Mouse (Mus musculus) retina, adult 2 months (tissue): ENCODE results near the gene Vmn1r78.
"Not testable (repeated sequence)": the region's sequence is repeated elsewhere in the genome, so short reads cannot be mapped to it uniquely, and the experiment has no call there.

ENCODE experiments used
- DNase-seq: peaks from one replicate; pipeline ENCODE4 v3.0.0-alpha.2; 2012; ENCODE audit warnings: low read depth, low spot score

The Vmn1r78 gene

GRCm38 (mm10) chr7:12149957-12150356, at the start of gene Vmn1r78:
TSS of gene Vmn1r78 (plus strand) at chr7:12150257.
- DNase-seq = no peak

GRCm38 (mm10) chr7:12156463-12156862, 6.4 kb downstream of the Vmn1r78 start:
- DNase-seq = not testable (repeated sequence)

- not testable (repeated sequence) for DNase-seq
These were observed 20.9 kb downstream of the Vmn1r78 start, which contains the start of gene Vmn1r79 for GRCm38 (mm10) chr7:12170979-12171378. TSS of gene Vmn1r79 (plus strand) at chr7:12171279.

GRCm38 (mm10) chr7:12172926-12173325, 22.9 kb downstream of the Vmn1r78 start:
- DNase-seq = not testable (repeated sequence)

GRCm38 (mm10) chr7:12188986-12189385, 38.9 kb downstream of the Vmn1r78 start, which contains the start of gene Vmn1r80:
TSS of gene Vmn1r80 (plus strand) at chr7:12189286.
- DNase-seq = no peak

GRCm38 (mm10) chr7:12204141-12204540, 54.1 kb downstream of the Vmn1r78 start:
- DNase-seq = no peak
